Mouse (Mus musculus) gastrocnemius, adult 18-20 months (tissue): ENCODE data around the gene Jaml. TPM values are rescaled to one million over a fixed set of nuclear protein-coding genes. Genes with fewer than 3 reads are reported as not detected.

Experiments used
- DNase-seq: peaks from one replicate; pipeline ENCODE4 v3.0.0; 2021; ENCODE audit warnings: low spot score
- total RNA-seq, 2 experiments: library from RNA; stranded (reverse); gene quantifications; 2 replicates each; pipeline ENCODE4 v1.2.3; 2021

Gene Jaml
- total RNA-seq, 2 experiments from 2014 or later, result 0.14 to 0.40 TPM

DNA sequence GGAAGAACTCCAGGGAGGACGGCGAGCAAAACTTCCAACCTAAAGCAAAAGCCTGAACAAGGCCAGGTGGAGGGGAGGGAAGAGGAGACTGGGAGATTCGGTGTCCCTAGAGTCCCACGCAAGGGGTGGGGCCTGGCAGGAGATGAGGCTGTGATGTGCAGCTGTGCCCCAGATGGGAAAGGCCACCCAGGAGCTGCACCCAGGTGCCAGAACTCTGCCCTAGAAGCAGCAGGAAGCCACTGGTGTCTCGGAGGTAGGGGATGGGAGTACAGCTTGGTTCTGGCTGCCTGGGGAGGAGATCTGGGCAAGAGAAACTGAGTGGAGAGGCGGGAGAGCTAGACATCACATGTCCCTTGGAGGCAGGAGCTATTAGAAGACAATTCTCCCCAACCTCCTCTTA is 42.0 kb downstream of the Jaml start:
- DNase-seq, result no peak

DNA sequence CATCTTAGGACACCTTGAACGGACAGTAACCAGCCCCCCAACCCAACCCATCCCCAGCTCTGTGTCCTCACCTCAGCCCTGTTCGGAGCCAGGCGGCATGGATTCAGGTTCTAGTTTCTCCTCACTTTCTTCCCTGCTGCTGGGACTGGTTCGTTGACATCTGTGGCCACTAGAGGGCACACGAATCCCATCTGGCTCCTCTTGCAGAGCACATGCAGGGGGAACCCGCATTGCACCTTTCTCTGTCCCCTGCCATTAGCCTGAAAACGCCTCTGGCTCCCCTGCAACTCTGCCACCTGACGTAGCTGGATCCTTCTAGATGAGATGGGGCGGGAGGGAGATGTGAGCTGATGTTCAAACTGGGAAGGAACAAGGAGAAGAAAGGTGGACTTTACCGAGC is 42.8 kb downstream of the Jaml start:
- DNase-seq, result peak; percentile 79

DNA sequence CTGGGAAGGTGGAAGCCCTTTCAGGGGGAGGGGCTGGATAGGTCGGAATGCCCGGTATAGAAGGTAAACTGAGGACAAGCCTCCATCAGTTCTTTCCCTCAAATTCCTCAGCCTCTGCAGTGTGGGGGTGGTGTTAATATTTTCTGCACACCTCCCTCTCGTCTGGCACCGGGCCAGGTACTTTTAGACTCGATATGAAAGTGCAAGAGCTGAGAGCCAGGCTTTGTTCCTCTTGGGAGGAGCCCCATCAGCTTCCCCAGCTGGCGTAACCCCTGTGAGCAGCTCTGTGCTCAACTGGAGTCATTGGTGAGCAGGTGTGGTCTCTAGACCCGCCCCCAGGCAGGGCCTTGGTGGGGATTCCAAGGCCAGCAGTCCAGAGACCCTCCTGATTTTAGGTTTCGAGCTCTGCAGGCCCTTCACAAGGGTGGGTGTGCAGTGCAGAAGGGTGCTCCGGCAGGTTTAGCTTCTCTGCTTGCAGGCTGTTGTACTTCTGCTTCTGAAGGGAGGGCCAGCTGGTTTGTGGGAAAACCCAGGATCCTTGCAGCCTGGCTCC is 43.3 kb downstream of the Jaml start:
- no peak for DNase-seq

DNA sequence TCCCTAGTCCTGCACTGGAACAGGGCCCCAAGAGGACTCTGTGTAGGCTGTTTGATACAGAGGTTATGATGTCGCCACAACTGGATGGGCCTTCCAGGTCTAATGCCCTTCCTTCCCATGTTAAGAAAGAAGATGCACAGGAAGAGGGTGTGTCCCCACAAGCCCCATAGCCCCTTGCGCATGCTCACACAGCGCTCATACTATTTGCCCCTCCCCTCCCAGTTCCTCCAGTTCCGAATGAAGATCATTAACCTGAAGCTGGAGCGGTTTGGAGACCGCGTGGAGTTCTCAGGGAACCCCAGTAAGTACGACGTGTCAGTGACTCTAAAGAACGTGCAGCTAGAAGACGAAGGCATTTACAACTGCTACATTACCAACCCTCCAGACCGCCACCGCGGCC is 46.2 kb downstream of the Jaml start:
- DNase-seq, result no peak

DNA sequence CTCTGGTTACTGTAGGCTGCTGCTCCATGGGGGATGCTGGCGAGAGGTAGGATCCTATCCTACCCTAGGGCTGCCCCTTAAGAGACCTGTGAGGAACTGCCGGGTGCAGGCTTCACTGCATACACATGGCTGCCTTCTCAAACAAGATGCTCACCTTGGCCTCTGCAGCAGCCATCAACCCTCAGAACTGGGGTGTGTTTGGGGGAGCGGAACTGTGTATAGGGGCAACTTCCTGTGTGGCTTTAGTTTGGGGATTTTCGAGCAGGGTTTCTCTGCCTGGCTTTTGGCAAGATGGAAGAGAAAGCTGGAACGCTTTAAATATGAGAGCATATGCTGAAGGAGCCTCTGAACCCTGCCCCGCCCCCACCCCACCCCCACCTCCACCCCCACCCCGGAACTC is 48.0 kb downstream of the Jaml start:
- no peak for DNase-seq

- no peak for DNase-seq
Measured at GRCm38 (mm10) chr9:45130119-45130518, 51.1 kb downstream of the Jaml start.

GRCm38 (mm10) chr9:45133484-45134310 is 54.7 kb downstream of the Jaml start:
- peak; percentile 80 for DNase-seq

DNA sequence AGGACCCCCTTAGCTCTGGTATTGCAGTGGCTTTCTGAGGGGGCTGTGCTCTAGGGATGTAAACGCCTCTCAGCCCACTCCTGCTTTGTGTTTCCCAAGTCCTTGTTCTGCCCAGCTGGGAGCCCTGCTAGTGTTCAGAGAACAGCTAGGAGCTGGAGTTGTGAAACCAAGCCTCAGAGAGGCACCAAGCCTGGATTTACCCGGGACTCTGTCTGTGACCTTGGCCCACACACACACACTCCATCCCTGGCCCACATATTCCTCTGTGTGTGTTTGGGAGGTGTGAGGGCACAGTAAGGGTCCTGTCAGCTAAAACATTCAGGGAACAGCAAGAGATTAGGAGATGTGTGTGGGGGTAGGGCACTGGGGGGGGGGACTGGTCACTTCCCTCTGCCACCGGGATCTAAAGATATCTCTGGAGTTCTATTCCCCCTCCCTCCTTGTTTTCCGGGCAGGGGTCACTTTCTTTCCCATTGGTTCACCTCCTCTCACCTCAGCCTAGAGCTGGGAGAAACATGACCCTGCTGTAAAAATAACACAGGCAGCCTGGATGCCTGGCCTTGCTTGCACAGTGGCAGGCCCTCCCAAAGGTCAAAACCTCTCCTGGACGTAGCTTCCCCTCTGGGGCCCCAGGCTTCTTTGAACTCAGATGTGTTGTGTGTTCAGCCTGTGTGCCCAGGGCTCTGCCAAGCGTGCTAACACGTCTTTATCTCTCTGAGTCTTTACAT is 57.6 kb downstream of the Jaml start:
- DNase-seq, result peak; percentile 78

- peak; percentile 72 for DNase-seq
Measured at GRCm38 (mm10) chr9:45138191-45139032, 59.4 kb downstream of the Jaml start, which contains the start of gene Scn4b. TSS of gene Scn4b (plus strand) at chr9:45138395.

GRCm38 (mm10) chr9:45139082-45139481 is 60.1 kb downstream of the Jaml start:
- DNase-seq, result no peak

DNA sequence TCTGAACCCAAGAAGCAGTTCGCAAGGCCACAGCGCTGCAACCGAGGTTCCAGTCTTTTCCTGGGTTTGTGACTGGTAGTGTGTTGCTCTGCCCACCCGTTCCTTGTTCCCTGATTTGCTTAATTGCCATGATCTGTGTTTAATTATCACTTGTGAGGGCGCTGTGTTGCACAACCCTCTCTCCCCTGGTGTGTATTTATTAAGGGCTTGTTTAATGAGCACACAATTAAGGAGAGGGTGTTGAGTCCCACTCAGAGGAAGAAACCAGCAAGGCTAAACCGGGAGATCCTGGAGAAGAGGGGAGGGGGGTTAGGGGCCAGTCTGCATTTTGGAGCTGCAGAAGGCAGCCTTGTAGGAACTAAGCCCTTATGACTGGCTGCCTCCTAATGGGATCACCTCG is 62.0 kb downstream of the Jaml start:
- no peak for DNase-seq

DNA sequence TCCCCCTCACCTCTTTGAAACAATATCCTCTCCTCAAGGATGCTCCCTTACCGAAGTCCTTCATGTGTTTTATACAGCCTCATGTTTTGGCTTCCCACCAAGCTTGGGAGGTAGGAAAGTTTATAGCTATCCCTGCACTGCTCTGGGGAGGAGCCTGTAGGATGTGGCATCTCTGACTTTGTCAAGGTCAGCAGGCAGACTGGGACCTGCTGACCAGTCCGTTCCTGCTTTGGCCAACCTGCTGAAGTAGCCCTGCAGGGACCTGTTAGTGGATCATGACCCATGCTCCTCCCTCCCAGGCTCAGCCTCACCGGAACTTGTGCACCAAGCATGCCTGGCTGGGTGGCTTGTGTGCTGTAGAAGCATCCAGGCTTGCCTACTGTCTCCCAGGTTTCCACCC is 63.7 kb downstream of the Jaml start:
- no peak for DNase-seq

DNA sequence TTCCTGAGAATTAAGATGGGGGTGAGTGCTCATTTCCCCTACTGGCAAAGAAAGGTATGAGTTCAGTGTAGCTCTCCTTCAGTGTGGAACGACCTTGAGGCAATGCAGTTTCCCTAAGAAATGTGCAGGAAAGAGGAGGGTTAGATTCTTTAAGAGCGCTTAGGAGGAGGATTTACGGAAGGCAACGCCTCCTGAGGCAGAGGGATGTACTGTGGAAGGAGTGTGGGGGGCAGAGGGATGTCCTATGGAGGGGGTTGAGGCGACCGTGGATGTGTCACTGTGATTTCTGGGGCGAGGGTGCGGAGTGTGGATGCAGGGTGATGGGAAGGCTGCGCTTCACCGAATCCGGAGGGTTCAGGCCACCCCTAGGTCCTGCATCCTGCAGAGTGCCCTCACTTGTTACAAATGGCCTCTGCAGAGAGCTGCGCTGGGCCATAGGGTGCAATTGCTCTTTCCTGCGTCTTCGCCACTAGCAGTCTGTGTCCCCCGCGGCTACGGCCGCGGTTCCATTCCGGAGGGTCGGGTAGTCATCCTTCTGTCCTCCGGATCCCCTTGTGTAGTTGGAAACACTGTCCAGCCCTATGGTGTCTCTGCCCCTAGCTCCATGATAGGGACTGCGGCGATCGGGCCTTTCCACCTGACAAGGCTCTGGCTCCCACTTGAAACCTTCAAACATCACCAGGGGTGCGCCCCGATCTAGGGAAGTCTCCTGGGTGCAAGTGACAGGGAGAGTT is 66.7 kb downstream of the Jaml start:
- no peak for DNase-seq

- peak; percentile 69 for DNase-seq
Measured at GRCm38 (mm10) chr9:45146267-45146597, 67.2 kb downstream of the Jaml start.

GRCm38 (mm10) chr9:45150933-45151332 is 72.0 kb downstream of the Jaml start:
- no peak for DNase-seq

DNA sequence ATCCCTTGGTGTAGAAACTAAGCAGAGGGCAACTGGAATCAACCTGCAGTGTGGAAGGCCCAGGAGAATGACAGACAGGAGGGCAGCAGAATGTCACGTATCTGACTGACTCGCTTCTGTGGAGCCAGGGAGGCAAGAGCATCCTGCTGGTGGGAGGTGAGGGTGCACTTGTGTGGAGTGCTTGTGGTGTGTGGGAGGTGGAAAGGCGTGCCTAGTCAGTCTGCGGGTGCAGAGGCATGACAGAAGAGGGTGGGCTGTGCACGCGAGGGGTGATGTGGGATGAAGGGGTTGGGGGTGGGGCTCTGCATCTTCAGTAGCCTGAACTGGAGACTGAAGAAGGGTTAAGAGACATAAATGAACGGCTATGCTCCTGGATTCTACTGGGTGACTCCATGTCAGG is 74.4 kb downstream of the Jaml start:
- DNase-seq, result no peak

Other genes starting within 250 kb of the Jaml start
- gene Kmt2a, start 197.9 kb upstream of the Jaml start, total RNA-seq, result 10 to 100 TPM; 16.4 to 19.5 TPM
- 100 to 1,000 TPM; 671 to 820 TPM for gene Atp5l, start 158.4 kb upstream of the Jaml start, total RNA-seq
- 10 to 100 TPM; 39.8 to 48.4 TPM for gene Ube4a, start 113.6 kb upstream of the Jaml start, total RNA-seq
- not detected for gene Cd3g, start 98.8 kb upstream of the Jaml start, total RNA-seq
- gene Cd3d, start 97.4 kb upstream of the Jaml start, total RNA-seq, result not detected
- not detected for gene Cd3e, start 69.6 kb upstream of the Jaml start, total RNA-seq
- gene Mpzl2, start 39.4 kb upstream of the Jaml start, total RNA-seq, result under 1 TPM; 0.23 to 0.59 TPM
- gene Mpzl3, start 24.0 kb upstream of the Jaml start, total RNA-seq, result 1 to 10 TPM; 1.6 to 2.1 TPM
- gene Scn2b, start 38.6 kb downstream of the Jaml start, total RNA-seq, result 1 to 10 TPM; 2.2 to 2.5 TPM
- 100 to 1,000 TPM; 256 to 268 TPM for gene Scn4b, start 59.2 kb downstream of the Jaml start, total RNA-seq
- gene BC049352, start 102.8 kb downstream of the Jaml start, total RNA-seq, result 1 to 10 TPM; 1.2 to 1.7 TPM
- gene Tmprss4, start 124.9 kb downstream of the Jaml start, total RNA-seq, result not detected
- under 1 TPM; 0.43 to 0.64 TPM for gene Il10ra, start 190.0 kb downstream of the Jaml start, total RNA-seq
- under 1 TPM; 0.27 to 0.64 TPM for gene Tmprss13, start 239.9 kb downstream of the Jaml start, total RNA-seq